17 mouse cellular contexts compared by ENCODE assay signal in genomic region chr13:40713681-40714080, GRCm38 (mm10). TPM values are rescaled to one million over a fixed set of nuclear protein-coding genes. Genes with fewer than 3 reads are reported as not detected.
"Had no signal": no experiment of that assay in that cellular context is flagged by ENCODE, and none has a peak within 500 bp of the region (broad histone marks: within the 10 kb centered on the region; RNA-seq: fewer than 3 reads in every experiment).

No protein-coding gene starts in this region.

- H3K9ac ChIP-seq: liver, embryonic 13.5 days; midbrain, embryonic 12.5 days; neural tube, embryonic 12.5 days; neural tube, embryonic 15.5 days had no signal

- H3K36me3 ChIP-seq: liver, embryonic 13.5 days; midbrain, embryonic 12.5 days; neural tube, embryonic 12.5 days; neural tube, embryonic 15.5 days had no signal

- H3K4me2 ChIP-seq: liver, embryonic 13.5 days; midbrain, embryonic 12.5 days; neural tube, embryonic 12.5 days; neural tube, embryonic 15.5 days had no signal

- H3K4me3 ChIP-seq: layer of hippocampus, adult 2 months; liver, embryonic 13.5 days; midbrain, embryonic 12.5 days; neural tube, embryonic 12.5 days; neural tube, embryonic 15.5 days had no signal

- H3K27ac ChIP-seq: kidney, postnatal 0 days; layer of hippocampus, adult 2 months; liver, embryonic 13.5 days; midbrain, embryonic 12.5 days; neural tube, embryonic 12.5 days; neural tube, embryonic 15.5 days had no signal

- DNase-seq: kidney, adult 2 months; kidney, postnatal 25 days; layer of hippocampus, adult 9-11 months; liver, embryonic 13.5 days; lung, adult 2 months; lung, postnatal 14 days; lung, postnatal 4 days; retina, postnatal 1 day; right cerebral cortex, postnatal 25 days; thymus, adult 18-20 months; thymus, postnatal 36 days had no signal

- H3K9me3 ChIP-seq: liver, embryonic 13.5 days; midbrain, embryonic 12.5 days; neural tube, embryonic 12.5 days; neural tube, embryonic 15.5 days had no signal

- H3K4me1 ChIP-seq: liver, embryonic 13.5 days had no signal

RNA-seq across cellular contexts. Expression of gene Tfap2a, which starts 24.5 kb away (rescaled TPM):
- polyA plus RNA-seq: liver, embryonic 13.5 days; liver, embryonic 16.5 days had no signal
